Mouse (Mus musculus) adrenal gland, postnatal 4 days (tissue): ENCODE results near the gene Adarb2. TPM values are rescaled to one million over a fixed set of nuclear protein-coding genes. Genes with fewer than 3 reads are reported as not detected.
A peak's percentile ranks its signal among the peaks of the same experiment; 100 is the strongest.

Experiments used
- DNase-seq, 2 experiments: peaks; one replicate each; pipeline ENCODE4 v3.0.0; 2021 to 2022; ENCODE audit warnings: low spot score in 2 of 2, mixed read lengths in 2 of 2
- total RNA-seq, 2 experiments: library from RNA; stranded (reverse); gene quantifications; 2 replicates each; pipeline ENCODE4 v1.2.3; 2021

Adarb2 gene
- total RNA-seq, 2 experiments from 2014 or later, result 0.48 to 0.76 TPM

GRCm38 (mm10) chr13:8782636-8783035 is 580.0 kb downstream of the Adarb2 start:
- DNase-seq, result no peak

- no peak for DNase-seq
These were observed 581.1 kb downstream of the Adarb2 start for GRCm38 (mm10) chr13:8783686-8784307.

- no peak for DNase-seq
These were observed 581.8 kb downstream of the Adarb2 start for GRCm38 (mm10) chr13:8784308-8785061.

- peak in 1 of 2 experiments; percentile 9 for DNase-seq
These were observed 582.5 kb downstream of the Adarb2 start for GRCm38 (mm10) chr13:8785185-8785584.

GRCm38 (mm10) chr13:8793217-8793616 is 590.6 kb downstream of the Adarb2 start:
- no peak for DNase-seq

GRCm38 (mm10) chr13:8800576-8800975 is 597.9 kb downstream of the Adarb2 start:
- DNase-seq, result no peak

- no peak for DNase-seq
These were observed 603.3 kb downstream of the Adarb2 start for GRCm38 (mm10) chr13:8805931-8806330.
